Mouse (Mus musculus) E14TG2a.4 (cell line): ENCODE results near the gene Dock2.

Source experiments
- CTCF ChIP-seq: conservative IDR thresholded peaks from 2 replicates; pipeline ENCODE4 v1.5.1; 2014; ENCODE audit warnings: low read length
- NANOG ChIP-seq: IDR thresholded peaks from 2 replicates; pipeline ENCODE4 v1.6.1; 2014; ENCODE audit warnings: borderline replicate concordance, low read length, mixed read lengths

DNA sequence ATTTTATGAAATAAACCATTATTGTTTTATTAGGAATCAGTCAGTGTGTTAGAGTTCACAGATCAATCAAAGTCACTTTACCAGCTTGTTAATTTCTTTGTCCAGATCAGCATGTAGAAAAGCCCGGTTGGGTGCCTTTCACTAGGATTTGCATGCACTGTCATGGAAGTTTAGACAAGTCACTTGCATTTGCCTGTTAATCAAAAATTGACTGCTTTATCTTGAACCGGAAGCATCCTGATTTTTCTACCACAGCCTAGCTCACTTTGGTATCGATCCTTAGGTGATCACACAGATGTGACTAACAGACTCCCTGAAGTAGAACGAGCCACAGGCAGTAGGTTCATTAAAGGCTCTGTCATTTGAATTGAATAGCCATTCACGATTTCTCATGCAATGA is 468.3 kb downstream of the Dock2 start:
- TF ChIP-seq CTCF (no peak), NANOG (peak; percentile 77)
